Mouse (Mus musculus): ENCODE results near the gene Cfdp1.

- TF ChIP-seq CTCF (IDR thresholded peaks at IDR 0.05; ENCODE audit: low read depth, low read length) (no peak), TAL1 (conservative IDR thresholded peaks at IDR 0.05; ENCODE audit: low read depth, low read length) (no peak), GATA1 (IDR thresholded peaks at IDR 0.05; ENCODE audit: borderline replicate concordance, low read length) (no peak)
Observed at GRCm38 (mm10) chr8:111868664-111869063, 14.6 kb upstream of the Cfdp1 start.
